Mouse (Mus musculus) megakaryocyte, embryonic 14.5 days (primary cell): ENCODE results near the gene Cdc14a.

ENCODE experiments used
- FLI1 ChIP-seq: IDR thresholded peaks from 2 replicates; pipeline ENCODE4 v1.6.1; 2012; ENCODE audit warnings: low read length, inconsistent platforms, mixed read lengths
- GATA1 ChIP-seq: IDR thresholded peaks from 3 replicates; pipeline ENCODE4 v1.6.1; 2012; ENCODE audit warnings: mixed read lengths, low read length, inconsistent platforms, borderline replicate concordance

DNA sequence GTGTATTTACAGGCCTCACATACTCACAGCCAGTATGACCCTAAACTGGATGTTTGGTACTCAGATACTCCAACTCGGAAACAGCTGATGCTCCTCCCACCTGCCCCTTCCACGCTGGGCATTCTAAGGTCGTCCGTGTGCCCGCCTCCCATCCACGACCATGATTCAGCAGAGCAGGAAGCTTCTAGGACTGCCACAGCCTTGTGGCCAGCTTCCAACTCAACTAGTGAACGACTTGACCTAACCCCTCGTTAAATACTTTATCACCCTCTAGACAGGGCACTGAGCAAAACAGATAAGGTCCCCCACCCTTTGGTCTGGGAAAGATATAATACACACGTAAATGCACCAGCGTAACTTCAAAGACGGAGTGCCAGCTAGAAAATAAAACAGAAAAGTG lies 35.0 kb downstream of the Cdc14a start:
- no peak for TF ChIP-seq GATA1
- TF ChIP-seq FLI1 = no peak
